1 mouse cellular context compared by ENCODE assay signal in genomic region chr3:131170099-131170643, GRCm38 (mm10).
TF ChIP-seq lines count a peak whose summit lies in the region.

No protein-coding gene starts in this region.

TF ChIP-seq in CH12.LX, 34 proteins besides CTCF, POLR2A, EP300 and RAD21:
- TF ChIP-seq USF1 (IDR thresholded peaks at IDR 0.05; ENCODE audit: low read depth, low read length) = no peak
- peak; percentile 17; the same call in 1 of the 2 replicates for TF ChIP-seq SMC3 (IDR thresholded peaks at IDR 0.05; ENCODE audit: low read depth, low read length)
